Mouse (Mus musculus): ENCODE data around the gene Foxn4.

Gene Foxn4

GRCm38 (mm10) chr5:114273693-114274402 is at the start of gene Foxn4:
Gene Foxn4 (minus strand): TSS chr5:114273807.
- DNase-seq (ENCODE audit: low spot score in 2 of 2): no peak

GRCm38 (mm10) chr5:114323105-114323790 is 49.6 kb upstream of the Foxn4 start:
- peak; percentile 33 to 40 for DNase-seq (ENCODE audit: low spot score in 2 of 2)

GRCm38 (mm10) chr5:114309680-114310036 is 36.1 kb upstream of the Foxn4 start:
- no peak for DNase-seq (ENCODE audit: low spot score in 2 of 2)

GRCm38 (mm10) chr5:114308765-114309679 is 35.4 kb upstream of the Foxn4 start:
- peak in 1 of 2 experiments; percentile 55 for DNase-seq (ENCODE audit: low spot score in 2 of 2)

- no peak for DNase-seq (ENCODE audit: low spot score in 2 of 2)
Observed at GRCm38 (mm10) chr5:114306496-114306895, 32.9 kb upstream of the Foxn4 start.

- DNase-seq (ENCODE audit: low spot score in 2 of 2): no peak
Observed at GRCm38 (mm10) chr5:114303166-114303565, 29.6 kb upstream of the Foxn4 start.

- DNase-seq (ENCODE audit: low spot score in 2 of 2): no peak
Observed at GRCm38 (mm10) chr5:114299883-114300610, 26.4 kb upstream of the Foxn4 start.

- no peak for DNase-seq (ENCODE audit: low spot score in 2 of 2)
Observed at GRCm38 (mm10) chr5:114299156-114299855, 25.7 kb upstream of the Foxn4 start.

GRCm38 (mm10) chr5:114298212-114298894 is 24.7 kb upstream of the Foxn4 start:
- DNase-seq (ENCODE audit: low spot score in 2 of 2): no peak

- DNase-seq (ENCODE audit: low spot score in 2 of 2): no peak
Observed at GRCm38 (mm10) chr5:114296693-114297631, 23.4 kb upstream of the Foxn4 start.

GRCm38 (mm10) chr5:114290004-114290403 is 16.4 kb upstream of the Foxn4 start:
- no peak for DNase-seq (ENCODE audit: low spot score in 2 of 2)

- DNase-seq (ENCODE audit: low spot score in 2 of 2): no peak
Observed at GRCm38 (mm10) chr5:114288874-114289273, 15.3 kb upstream of the Foxn4 start, which contains the start of gene Myo1h. Gene Myo1h (plus strand): TSS chr5:114289166.

- no peak for DNase-seq (ENCODE audit: low spot score in 2 of 2)
Observed at GRCm38 (mm10) chr5:114288396-114288795, 14.8 kb upstream of the Foxn4 start.

- DNase-seq (ENCODE audit: low spot score in 2 of 2): no peak
Observed at GRCm38 (mm10) chr5:114286872-114287571, 13.4 kb upstream of the Foxn4 start.

GRCm38 (mm10) chr5:114286102-114286501 is 12.5 kb upstream of the Foxn4 start:
- no peak for DNase-seq (ENCODE audit: low spot score in 2 of 2)

GRCm38 (mm10) chr5:114285398-114285700 is 11.7 kb upstream of the Foxn4 start:
- DNase-seq (ENCODE audit: low spot score in 2 of 2): no peak

- no peak for DNase-seq (ENCODE audit: low spot score in 2 of 2)
Observed at GRCm38 (mm10) chr5:114284604-114285397, 11.2 kb upstream of the Foxn4 start.

- DNase-seq (ENCODE audit: low spot score in 2 of 2): no peak
Observed at GRCm38 (mm10) chr5:114282346-114282745, 8.7 kb upstream of the Foxn4 start.
